Mouse (Mus musculus) lung, adult 2 months (tissue): ENCODE measurements around the gene Bcl9l.

Experiments
- CTCF ChIP-seq: fragments of 200-500 bp; IDR thresholded peaks from 2 replicates; pipeline ENCODE4 v1.5.1; 2011; ENCODE audit warnings: mild to moderate bottlenecking, low read length, control low read depth; ENCODE audit not compliant: insufficient read depth
- POLR2A ChIP-seq: fragments of 200-500 bp; IDR thresholded peaks from 2 replicates; pipeline ENCODE4 v1.6.1; 2011; ENCODE audit warnings: low read depth, mild to moderate bottlenecking, control low read depth, low read length, borderline replicate concordance; ENCODE audit errors: extremely low read depth

GRCm38 (mm10) chr9:44486335-44486734, 3.7 kb downstream of the Bcl9l start:
- no peak for TF ChIP-seq CTCF
- peak; percentile 67; the same call in 1 of the 2 replicates for TF ChIP-seq POLR2A
